Mouse (Mus musculus) gastrocnemius, postnatal 25 days (tissue): ENCODE measurements around the gene Gabpb1. TPM values are rescaled to one million over a fixed set of nuclear protein-coding genes. Genes with fewer than 3 reads are reported as not detected.
A peak's percentile ranks its signal among the peaks of the same experiment; 100 is the strongest.

Experiments used
- DNase-seq: peaks from one replicate; pipeline ENCODE4 v3.0.0; 2022
- long read RNA-seq, 2 experiments: library from polyadenylated mRNA; stranded (forward); transcript quantifications; one replicate each; pipeline ENCODE4 v2.0.0; 2021
- total RNA-seq, 2 experiments: library from RNA; stranded (reverse); gene quantifications; 1 replicate in 1 of 2; 2 replicates in 1 of 2; pipeline ENCODE4 v1.2.3; 2021

Gabpb1 gene
- total RNA-seq: 1 to 10 TPM; 6.2 to 6.3 TPM
- long read RNA-seq, experiment 1, full-length matches to known transcripts: 1 of 2 reads
- long read RNA-seq, experiment 1, partial matches to known transcripts: 0 of 2 reads
- long read RNA-seq, experiment 1, other reads (novel, unspliced or antisense): 1 of 2 reads
- long read RNA-seq, experiment 2, full-length matches to known transcripts: 5 of 9 reads
- long read RNA-seq, experiment 2, partial matches to known transcripts: 0 of 9 reads
- long read RNA-seq, experiment 2, other reads (novel, unspliced or antisense): 4 of 9 reads

DNA sequence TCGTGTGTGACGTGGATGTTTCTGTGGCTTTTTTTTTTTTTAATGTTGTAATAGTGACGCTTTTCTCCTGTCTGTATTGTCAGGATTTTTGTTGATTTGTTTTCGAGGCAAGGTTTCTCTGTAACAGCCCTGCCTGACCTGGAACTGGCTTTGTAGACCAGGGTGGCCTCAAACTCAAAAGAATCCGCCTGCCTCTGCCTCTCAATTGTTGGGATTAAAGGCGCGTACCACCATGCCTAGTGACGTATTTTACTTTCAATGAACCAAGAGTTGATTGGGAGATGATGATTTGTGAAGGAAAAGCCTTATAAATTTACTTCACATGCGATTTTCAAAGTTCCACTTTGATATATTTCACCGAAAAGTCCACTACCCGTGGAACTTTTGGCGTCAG lies at the start of gene Gabpb1:
Gabpb1 (minus strand) TSS at position 216 of the 394 bp plus-strand sequence.
- DNase-seq: no peak

- no peak for DNase-seq
Measured at GRCm38 (mm10) chr2:126712950-126713349, 36.8 kb upstream of the Gabpb1 start.

DNA sequence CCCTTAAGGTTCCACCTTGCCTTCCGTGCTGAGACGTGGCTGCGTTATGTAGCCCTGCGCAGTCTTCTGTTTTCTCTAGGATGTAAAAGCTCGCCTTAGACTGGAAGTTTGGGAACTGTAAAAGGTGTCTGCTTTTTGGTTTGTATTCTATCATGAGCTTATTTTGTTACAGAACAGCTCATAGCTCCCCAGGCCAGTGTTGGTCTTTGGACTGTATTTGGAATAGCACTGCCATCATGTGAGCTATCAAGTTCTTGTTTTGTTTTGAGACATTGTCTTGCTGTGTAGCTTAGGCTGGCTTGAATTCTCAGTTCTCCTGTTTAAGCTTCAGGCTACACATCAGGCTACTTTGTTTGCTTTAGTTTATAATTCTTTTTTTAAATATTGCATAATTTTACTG lies 36.4 kb upstream of the Gabpb1 start:
- no peak for DNase-seq

GRCm38 (mm10) chr2:126708361-126708760 lies 32.2 kb upstream of the Gabpb1 start:
- no peak for DNase-seq

DNA sequence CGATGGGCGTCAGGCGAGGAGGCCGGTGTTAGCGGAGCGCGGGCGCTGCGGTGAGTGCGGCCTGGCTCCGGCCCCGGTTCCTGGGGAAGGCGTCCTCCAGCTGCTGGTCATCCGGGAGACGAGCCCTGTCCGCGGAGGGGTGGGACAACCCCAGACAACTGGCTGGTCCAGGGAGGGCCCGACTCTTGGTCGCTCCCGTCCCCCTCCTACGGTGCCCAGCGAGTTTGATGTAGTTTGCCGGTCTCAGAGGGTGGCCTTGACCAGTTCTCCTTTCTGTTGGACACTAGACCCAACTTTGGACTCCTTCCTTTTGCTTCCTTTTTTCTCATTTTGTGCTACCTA lies 31.3 kb upstream of the Gabpb1 start:
- no peak for DNase-seq

DNA sequence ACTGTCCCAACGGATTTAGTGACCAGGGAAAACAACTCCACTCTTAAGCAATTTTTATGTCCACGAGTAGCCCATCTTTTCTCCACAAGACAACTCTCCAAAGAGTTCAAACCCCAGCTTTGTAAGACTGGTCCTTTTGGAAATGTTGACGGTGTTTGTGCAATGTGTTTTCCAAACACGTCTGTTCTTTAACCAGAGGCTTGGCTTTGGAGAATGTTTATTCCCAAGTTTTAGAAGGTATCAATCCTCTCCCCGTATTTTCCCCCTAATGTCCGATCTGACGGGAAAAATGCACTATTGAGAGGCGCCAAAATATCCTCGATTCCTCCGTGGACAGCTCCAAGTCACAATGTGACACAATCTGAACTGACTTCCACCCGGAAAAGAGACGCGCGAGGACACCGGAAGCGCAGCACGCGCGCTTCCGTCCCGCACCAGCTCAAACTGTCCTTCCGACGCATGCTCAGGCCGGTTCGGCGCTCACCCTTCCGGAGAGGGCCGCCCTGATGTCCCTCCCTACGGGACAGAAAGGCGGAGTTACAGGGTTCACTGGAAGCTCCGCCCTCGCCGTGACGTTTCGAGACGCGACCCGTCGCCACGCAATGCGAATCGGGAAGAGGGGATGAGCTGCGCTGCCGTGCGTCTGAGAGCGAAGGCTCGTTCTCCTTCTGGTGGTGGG lies 30.8 kb upstream of the Gabpb1 start, which contains the start of gene Usp8:
Usp8 (plus strand) TSS at position 570 of the 679 bp plus-strand sequence.
- peak; percentile 96 for DNase-seq

GRCm38 (mm10) chr2:126695285-126695684 lies 19.1 kb upstream of the Gabpb1 start:
- no peak for DNase-seq

GRCm38 (mm10) chr2:126691290-126691689 lies 15.2 kb upstream of the Gabpb1 start:
- DNase-seq: no peak

GRCm38 (mm10) chr2:126682937-126683336 lies 6.8 kb upstream of the Gabpb1 start:
- no peak for DNase-seq

DNA sequence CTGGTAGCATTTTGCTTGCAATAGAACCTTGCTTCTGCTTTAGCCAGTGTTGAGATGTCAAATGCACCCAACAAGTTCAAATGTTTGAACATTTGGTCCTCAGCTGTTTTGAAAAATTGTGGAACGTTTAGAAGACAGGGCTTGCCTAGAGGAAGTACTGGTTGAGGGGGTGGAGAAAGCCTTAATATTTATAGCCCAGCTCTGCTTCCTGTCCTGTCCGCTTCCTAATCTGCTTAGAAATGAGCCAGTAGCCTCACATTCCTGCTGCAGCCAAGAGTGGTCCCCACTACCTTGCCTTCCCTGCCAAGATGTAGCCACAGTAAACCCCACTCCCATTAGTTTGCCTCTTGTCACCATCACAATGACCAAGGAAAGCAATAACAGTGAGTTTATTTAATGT lies 6.2 kb upstream of the Gabpb1 start:
- no peak for DNase-seq

DNA sequence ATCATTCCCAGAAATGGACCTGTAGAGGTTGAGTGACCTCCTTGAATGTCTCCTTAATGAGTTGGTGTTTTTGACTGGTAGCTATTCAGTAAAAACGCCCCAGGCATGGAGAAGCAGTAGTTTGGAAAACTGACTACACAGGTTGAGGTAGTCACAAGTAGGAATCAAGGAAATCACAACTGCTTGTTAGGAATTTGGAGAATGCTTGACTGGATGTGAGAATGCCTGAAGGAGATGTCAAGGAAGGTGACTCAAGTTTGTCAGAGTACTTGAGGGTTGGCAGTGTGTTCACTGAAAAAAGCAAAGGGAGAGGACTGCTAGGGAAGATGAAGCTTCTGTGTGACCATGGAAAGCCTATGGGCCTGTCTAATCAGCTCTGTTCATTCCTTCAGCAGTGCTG lies 1.2 kb upstream of the Gabpb1 start:
- DNase-seq: no peak

- DNase-seq: peak; percentile 88
Measured at GRCm38 (mm10) chr2:126675169-126676121, 692 bp downstream of the Gabpb1 start.

DNA sequence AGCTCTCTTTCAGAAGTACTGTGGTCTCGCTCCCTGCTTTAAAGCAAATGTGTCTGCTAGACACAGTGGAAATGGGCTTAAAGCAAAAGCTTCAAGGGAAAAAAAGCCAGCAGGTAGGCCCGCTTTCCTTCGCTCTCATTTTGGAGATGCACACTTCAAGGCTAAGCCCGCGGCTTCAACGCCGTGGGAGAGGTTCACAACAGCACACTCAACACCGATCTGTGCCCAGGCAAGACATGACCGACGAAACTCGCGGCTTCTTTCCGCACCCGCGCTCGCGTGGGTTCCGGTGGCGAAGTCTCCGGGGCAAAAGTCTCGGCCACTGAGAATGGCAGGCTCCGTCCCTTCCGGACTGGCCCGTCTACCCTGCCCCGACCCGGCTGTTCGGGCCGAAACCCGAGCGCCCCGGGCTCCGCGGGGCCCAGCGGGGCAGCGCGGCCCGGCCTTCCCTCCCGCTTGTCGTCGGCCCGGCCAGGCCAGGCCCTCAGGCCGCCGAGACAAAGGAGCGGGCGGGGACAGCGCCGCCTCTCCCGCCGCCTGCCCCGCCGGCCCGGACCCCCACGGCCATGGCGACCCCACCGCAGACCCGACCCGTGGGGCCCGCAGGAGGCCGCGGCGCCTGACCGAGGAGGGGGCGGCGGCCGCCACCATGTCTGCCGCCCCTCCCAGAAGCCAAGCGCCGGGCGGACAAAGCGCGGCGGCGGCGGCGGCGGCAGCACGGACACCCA lies 1.5 kb downstream of the Gabpb1 start:
- peak; percentile 39 for DNase-seq

DNA sequence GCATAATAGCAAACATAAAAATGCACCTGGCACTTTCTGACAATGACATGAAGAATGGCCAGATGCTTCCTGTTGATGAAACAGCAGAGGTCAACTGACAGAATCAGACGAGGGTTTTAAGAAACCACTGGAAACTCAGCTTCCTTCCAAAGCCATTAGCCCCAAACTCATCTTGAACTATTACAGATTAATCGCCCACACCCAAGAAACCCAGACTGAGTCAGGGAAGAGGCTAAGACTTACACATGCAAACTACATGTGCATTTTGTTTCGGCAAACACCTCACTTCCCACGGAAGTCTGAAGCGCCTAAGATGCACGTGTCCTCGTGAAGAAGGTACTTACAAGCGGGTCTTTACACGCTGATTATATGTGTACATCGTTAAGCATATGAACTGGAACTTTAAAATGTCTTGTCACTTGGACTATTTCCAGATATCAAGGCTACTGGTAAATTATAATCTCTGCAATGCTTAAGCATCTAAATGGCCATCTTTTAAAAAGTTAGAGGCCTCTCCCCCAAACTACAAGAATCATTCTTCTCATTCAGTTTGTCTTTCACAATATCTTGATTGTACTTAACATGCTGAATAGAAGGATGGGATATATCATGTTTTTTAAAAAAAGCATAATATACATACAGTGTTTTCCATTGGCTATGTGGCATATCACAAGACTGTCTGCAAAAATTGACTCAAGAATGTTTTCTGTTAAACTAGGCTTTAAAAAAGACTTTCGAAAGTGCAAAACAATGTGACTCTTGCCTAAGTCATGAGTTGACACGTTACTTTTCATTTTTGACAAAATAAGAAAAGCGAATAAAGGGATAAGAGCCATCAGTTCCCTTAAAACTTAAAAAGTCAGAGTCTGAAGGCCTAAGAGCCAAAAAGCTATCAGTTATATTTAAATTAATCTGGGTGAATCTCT lies 2.6 kb downstream of the Gabpb1 start:
- no peak for DNase-seq

GRCm38 (mm10) chr2:126668621-126669252 lies 7.4 kb downstream of the Gabpb1 start:
- no peak for DNase-seq

GRCm38 (mm10) chr2:126665984-126666383 lies 10.2 kb downstream of the Gabpb1 start:
- DNase-seq: no peak

DNA sequence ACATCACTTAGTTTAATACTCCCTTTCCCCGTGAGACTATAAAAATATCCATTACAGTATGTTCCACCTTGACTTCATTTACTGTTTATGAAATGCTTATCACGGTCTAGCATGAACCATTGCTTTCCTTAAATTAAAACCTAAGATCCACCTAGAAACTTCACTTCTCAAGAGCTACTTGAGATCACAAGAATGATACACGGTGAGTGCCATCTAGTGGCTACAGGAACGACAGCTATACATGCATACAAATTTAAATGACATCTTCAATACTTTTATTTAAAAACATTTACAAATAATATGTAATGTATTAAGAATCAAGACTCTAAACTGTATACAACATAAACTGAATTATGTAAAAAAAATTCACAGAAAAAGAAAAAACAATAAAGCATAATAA lies 12.7 kb downstream of the Gabpb1 start:
- no peak for DNase-seq

GRCm38 (mm10) chr2:126652929-126653328 lies 23.2 kb downstream of the Gabpb1 start:
- no peak for DNase-seq

GRCm38 (mm10) chr2:126647762-126648161 lies 28.4 kb downstream of the Gabpb1 start:
- DNase-seq: no peak

- DNase-seq: no peak
Measured at GRCm38 (mm10) chr2:126646461-126646860, 29.7 kb downstream of the Gabpb1 start.
